Mouse (Mus musculus) c-Kit-positive CD71-positive TER-119-negative erythroid progenitor cells, embryonic 14.5 days (primary cell): ENCODE data around the gene Ckm.

Experiments
- DNase-seq: peaks from one replicate; pipeline ENCODE4 v3.0.0-alpha.2; 2013; ENCODE audit warnings: low read depth

Gene Ckm

DNA sequence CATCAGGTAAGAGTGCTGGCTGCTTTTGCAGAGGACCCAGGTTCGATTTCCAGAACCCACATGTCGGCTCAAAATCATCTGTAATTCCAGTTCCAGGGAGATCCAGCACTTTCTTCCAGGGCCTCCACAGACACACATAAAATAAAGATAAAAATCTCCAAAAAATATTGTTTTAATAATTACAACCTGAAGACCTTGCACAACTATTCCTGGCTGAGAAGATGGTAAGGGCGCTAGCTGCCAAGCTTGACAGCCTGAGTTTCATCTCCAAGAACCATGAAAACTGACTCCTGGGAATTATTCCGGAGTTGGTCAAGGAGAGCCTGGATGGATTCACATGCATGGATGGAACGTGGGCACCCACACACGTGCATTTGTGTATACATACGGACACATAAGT is at the start of gene Ckm:
Ckm (plus strand) TSS at position 301 of the 400 bp plus-strand sequence.
- no peak for DNase-seq

DNA sequence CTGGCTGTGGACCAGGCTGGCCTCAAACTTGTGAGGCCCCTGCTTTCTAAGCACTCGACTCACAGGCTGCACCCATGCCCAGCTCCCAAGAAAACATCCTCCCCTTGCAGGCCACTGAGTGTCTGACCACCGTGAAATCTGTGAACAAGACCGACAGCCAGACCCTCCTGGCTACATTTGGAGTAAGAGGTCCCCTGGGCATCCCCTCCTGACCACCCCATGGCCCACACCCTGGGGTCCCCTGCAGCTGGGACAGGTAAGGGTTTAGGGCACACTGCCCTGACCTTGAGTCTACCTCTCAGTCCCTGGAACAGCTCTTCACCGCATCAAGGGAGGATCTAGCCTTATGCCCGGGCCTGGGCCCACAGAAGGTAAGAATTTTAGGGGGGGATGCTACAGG is 49.6 kb upstream of the Ckm start:
- no peak for DNase-seq

DNA sequence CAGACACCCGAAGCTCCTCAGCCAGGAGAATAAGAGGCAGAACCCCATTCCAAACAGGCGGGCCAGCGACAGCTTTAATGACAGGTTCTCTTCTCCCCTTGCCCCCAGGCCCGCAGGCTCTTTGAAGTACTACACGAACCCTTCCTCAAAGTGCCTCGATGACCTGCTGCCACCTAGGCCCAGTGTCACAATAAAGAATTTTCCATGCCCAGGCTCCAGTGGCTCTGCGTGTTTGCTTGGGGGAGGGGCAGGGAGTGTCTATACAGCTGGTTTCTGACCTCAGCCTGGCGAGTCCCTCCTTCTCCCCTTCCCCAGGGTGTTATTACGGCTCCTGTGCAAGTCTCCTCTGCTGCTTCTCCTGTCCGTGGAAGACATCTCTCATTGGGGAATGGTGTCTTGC is 48.3 kb upstream of the Ckm start:
- DNase-seq, result no peak

DNA sequence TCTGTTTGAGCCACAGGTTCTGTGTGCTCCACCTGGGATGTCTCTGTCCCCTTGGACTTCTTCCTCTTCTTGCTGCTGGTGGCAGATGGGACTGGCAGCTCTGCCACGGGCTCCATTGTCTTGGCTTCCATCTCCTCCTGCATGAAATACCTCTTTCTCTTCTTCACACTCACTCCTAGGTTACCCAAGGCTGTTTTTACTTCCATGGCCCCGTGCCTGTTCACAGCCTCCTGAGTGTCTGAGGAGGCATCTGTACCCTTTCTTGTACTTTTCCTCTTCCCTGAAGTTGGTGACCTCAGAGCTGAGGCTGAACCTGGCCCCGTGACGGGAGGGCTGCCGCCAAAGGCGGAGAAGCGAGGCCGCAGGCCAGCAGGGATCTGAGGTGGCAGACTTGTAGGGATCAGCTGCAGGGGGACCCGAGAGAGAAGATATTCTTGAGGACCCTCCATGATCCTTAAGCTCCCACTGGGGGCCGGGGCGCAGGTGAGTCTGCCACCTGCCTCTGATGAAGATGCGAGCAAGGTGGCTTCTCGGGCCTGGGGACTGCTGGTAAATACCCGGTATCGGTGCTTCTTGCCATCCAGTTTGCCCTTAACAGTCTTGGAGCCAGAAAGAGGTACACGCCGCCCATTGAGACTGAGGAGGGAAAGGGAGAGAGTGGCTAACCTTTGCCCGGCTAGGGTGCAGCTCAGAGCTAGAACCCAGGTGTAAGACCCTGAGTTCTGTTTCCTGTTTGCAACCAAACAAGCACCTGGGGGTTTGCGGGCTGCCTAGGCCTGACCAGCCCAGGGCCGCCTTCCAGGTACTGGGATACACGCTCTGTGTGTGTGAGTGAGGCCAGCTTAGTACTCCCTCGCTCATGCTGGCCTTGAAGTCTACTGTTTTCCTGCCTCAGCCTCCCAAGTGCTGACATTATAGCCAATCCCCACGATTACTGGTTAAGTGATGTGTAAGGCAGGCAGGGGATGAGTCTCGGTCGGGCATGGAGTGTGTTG is 46.9 kb upstream of the Ckm start:
- no peak for DNase-seq

DNA sequence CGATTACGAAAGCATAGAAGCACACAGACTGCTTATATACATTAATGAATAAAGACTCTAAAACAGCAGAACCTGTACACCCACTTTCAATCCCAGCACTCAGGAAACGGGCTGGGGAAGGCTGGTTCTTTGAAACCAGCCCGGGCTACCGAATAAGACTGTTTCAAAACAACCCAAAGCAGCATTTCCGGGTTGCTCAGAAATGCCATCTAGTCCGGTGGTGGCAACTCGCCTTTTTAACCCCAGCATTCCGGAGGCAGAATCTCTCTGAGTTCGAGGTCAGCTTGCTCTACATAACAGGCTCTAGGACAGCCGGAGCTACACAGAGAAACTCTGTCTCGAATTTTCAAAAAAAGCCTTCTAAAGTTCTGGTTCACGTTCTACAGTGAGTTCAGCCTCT is 45.9 kb upstream of the Ckm start:
- DNase-seq, result no peak

DNA sequence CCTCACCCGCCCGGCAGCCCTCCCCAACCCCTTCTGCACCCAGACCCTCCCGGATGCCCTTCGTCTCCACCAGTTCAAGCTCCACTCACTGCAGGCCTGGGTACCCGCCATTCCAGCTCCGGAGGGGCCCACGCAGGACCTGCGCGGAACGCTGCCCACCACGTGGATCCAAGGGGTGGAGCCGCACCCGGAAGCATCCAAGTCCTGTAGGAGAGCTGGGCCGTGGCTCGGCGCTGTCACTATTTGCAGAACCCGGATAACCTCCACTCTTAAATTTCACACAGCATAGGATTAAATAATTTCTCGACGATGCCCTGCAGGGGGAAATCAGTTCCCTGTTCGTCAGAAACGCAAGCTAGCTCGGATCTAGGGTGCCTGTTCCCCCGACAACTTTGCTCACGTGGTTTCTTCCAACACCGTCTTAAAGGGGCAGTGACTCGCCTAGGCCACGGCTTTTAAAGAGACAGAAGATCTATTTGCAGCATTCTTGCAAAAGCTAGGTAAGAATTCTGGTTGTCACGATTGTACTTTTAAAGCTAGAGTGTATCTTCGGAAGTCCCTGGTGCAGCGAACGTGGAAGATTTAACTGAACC is 45.2 kb upstream of the Ckm start, which contains the start of the genes Cd3eap and Ppp1r13l:
Cd3eap (minus strand) TSS at position 185 of the 593 bp plus-strand sequence.
Ppp1r13l (plus strand) TSS at position 451 of the 593 bp plus-strand sequence.
- peak; percentile 84 for DNase-seq

DNA sequence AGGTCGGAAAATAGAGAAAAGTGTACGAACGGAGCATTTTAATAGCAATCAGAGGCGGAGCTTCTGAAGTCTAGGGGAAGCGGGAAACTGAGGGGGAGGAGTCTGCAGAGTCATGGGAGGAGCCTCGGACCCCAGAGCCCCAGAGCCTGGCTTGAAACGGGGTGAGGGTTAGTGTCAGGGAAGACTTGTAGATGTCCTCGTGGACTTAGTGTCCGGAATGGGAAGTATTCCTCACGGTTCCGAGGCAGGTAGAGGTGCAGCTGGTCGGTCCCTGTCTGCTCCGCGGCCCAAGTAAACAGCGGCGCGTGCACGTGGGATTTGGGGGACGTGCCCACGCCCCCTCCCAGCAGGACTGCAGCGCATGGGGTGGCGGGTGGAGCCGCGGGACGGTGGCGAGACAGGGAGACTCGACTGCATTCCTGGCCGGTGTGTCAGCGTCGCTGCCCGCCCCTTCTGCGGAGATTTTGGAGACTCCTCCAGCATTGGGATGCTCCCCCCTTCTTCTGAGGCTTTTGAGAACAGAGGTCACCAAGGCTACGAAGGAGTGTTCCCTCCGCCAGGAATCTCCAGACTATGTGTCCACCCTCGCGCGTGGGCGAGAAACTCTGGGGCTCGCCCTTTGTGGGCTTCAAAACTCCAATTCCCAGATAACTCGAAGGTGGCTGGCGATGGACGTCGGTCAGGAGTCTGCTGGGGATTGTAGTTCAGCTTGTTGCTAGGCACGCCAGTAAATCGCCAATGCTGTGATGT is 44.5 kb upstream of the Ckm start:
- no peak for DNase-seq

DNA sequence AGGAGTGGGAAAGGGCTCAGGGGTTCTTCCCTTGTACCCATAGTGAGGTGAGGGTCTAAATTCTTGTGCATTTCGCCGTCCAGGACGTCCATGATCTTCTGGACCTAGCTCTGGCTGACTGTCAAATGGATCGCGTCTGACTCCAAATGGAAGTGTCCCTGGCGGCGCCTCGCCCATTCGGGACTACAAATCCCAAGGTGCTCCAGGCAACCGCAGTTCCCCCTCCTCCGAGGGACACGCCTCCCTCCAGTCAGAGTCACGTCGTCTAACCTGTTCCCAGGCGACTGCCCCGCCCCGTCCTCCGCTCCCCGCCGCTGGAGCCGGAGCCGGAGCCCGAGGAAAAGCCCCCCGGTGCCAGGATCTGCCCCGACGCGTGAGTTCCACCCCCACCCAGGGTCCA is 43.6 kb upstream of the Ckm start:
- DNase-seq, result peak; percentile 85

DNA sequence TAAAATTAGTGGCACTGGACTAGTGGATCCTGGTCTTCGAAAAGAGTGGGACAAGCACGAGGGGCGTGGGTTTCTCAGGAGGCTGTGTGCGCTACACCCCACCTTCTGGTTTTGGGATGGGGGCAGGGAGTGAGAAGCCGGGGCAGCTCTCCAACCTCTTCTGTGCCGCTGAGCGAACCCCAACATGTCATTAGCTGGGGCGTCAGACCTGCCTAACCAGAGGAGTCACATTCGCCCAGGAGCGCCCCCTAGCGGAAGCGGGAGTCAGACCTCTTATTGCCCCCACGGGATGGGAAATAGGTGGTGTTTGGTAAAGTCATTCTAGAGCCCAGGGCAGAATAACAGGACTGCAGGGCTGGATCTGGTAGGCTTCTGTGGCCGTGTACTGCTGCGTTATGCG is 42.9 kb upstream of the Ckm start:
- peak; percentile 91 for DNase-seq

DNA sequence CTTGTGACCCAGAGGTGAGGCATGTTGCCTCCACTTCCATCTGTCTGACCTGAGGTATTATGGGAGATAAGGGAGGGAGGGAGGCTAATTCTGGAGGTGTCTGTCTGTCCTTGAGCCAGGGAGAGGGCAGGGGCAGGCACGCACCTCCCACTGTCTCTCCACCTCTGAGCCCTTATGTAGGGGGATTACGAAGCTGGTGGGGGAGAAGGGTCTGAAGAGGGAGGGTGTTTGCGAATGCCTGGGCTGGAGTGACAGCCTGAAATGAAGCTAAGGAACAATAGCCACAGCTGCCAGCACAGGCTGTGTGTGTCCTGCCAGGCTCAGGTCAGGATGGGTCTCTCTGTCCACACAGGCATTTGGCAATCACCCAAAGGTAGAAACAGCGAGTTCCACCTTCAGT is 42.3 kb upstream of the Ckm start:
- DNase-seq, result no peak

DNA sequence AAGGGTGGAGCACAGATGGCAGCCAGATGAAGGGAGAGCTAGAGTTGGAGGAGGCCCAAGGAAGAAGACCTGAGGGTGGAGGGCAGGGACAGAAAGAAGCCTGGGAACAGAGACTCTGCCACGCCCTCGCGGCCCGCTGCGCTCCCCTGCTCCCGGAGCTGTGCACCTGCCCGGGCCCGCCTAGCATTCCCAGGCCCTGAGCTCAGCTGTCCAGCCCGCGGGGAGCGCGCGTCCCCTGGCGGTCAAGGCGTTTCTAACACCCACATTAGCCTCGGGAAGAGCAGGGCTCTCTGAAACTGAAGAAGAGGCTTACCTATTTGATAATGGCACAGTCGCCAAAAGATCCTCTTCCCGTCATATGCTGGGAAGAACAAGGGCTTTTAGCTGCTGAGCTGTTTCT is 40.7 kb upstream of the Ckm start:
- peak; percentile 53 for DNase-seq

DNA sequence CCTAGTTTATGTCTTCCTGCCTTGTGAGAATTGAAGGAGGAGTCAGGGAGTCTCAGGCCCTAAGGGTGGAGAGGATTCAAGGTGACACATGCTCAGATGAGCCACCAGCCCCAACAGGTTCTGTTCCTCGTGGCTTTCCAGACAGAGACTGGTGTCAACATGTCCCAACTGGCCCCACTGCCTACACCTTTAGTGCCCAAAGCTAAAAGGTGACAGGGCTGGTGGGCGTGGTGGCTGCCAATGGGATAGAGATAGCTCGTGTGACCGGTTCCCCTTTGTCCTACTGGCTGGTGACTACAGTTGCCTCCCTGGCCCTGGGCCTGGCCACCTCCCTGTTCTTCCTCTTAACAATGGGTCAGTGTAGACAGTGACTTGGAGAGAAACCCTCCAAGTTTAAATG is 39.2 kb upstream of the Ckm start:
- no peak for DNase-seq

DNA sequence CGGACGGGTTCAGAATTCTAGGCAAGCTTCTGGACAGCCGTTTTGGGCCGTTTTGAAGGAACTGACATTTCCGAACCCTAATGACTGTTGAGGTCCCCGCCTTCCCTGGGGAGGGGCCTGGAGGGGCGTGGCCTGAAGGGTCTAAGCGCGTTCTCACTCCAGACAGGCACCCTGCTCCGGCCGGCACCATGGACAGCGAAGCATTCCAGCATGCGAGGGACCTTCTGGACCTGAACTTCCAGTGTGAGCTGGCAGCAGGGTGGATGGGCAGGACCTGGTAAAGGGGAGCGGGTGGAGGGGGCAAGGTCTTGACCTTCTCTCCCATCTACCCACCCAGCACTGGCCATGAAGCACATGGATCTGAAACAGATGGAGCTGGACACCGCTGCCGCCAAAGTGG is 36.2 kb upstream of the Ckm start:
- no peak for DNase-seq

DNA sequence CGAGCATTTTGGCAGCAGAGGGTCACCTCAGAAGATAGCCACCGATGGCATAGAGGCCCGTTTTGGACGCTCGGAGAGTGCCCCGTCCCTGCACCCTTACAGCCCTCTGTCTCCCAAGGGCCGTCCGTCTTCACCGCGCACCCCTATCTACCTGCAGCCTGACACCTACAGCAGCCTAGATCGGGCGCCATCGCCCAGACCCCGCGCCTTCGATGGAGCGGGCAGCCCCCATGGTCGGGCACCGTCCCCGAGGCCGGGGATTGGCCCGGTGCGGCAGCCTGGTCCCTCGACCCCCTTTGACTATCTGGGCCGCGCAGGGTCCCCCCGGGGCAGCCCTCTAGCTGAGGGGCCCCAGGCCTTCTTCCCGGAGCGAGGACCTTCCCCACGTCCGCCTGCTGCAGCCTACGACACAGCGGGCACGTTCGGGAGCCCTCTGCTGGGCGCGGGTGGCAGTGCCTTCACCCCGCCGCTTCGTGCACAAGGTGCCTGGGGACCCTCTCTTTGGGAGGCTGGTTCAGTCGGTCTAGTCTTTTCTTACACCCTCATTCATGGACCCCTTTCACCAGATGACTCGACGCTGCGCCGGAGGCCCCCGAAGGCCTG is 34.7 kb upstream of the Ckm start:
- DNase-seq, result no peak

DNA sequence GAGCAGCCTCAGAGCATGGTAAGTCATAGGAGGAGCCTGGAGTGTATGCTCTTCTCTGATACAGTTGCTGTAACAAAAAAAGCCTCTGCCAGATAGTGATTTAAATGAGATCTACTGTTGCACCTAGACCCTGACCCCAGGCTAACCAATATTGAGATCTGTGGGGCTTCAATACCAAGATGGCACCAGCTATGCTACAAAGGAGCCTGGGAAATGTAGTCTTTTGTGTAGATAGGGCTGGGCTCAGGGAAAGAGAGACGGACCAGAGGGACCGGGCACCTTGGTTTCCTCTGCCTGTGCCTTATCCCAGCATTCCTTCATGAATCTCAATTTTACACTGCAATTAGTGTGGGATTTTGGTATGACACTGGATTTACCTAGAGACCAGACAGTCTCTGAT is 31.2 kb upstream of the Ckm start:
- no peak for DNase-seq

DNA sequence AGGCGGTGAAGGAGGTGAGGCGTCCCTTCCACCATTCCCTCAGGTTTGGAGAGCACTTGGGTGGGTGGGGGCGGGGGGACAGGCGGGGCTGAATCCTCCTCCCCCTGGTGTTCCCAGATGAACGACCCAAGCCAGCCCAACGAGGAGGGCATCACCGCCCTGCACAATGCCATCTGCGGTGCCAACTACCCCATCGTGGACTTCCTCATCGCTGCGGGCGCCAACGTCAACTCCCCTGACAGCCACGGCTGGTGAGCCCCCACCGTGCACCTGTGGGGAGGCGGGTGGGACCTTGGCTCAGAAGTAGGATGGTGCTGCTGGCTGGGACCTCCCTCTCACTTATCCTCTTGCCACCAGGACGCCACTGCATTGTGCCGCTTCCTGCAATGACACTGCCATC is 29.2 kb upstream of the Ckm start:
- DNase-seq, result no peak

DNA sequence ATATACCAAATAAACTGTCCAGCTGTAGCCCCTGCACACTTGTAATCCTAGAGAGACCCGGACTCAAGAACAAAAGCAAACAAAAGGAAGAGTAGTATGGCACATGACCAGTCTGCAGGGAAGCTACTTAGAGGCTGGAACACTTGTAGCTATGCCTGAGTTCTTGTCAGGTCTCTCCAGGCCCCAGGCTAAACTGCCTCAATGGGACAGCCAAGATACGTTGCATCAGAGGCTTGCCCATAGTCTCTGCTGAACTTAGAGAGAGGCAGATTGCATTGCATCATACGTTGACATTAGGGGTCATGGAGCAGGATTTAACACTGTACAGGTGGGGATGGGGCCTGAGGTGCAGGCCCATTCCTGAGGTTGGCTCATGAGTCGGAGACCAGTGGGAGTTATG is 28.6 kb upstream of the Ckm start:
- no peak for DNase-seq

DNA sequence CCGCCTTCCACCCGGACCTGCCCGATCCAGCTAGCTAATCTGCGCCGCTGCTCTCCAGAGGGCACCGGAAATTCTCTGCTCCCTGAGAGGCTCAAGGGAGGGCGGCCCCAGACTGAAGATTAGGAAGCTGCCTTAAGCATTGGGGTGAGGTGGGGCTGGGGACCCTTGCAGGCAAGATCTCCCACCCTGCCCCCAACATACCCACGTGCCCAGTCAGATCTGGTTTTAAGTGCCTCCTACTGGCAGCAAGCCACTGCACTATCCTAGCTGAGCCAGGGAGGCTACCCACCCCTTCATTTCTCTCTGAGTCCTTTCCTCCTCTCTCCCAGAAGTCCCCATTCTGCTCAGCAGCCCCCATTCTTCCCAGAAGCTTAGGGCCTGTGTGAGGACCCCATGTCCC is 26.5 kb upstream of the Ckm start:
- no peak for DNase-seq

DNA sequence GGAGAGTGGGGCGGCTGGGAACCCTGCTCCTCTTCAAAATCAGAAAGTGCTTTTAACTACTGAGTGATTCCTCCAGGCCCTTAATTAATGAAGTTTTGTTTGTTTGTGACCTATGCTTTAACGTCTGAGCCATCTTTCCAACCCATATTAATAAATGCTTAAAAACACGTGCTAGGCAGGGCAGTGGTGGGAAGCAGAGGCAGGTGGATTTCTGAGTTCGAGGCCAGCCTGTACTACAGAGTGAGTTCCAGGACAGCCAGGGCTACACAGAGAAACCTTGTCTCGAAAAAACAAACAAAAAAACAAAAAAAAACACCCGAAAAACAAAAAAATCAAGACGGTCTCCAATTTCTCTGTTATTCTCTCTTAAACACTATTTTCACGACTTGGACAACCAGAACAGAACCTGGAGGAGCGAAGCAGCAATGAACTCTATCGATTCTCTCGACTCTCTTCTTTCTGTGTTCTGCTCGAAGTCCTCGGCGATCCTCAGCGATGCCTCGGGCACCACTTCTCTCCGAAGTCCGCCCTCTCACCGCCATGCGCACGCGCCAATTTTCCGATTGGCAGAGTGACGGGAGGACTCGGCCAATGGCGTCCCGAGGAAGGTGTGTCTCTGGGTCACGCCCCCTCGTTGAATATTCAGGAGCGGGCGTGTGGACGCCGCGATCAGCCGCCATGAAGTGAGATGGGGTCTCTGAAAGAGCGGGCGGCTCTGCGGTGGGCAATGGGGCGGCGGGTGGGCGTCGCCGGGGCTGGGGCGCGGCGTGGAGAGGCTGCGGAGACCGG is 23.0 kb upstream of the Ckm start, which contains the start of gene Ercc2:
Ercc2 (plus strand) TSS at position 634 of the 789 bp plus-strand sequence.
- peak; percentile 100 for DNase-seq

DNA sequence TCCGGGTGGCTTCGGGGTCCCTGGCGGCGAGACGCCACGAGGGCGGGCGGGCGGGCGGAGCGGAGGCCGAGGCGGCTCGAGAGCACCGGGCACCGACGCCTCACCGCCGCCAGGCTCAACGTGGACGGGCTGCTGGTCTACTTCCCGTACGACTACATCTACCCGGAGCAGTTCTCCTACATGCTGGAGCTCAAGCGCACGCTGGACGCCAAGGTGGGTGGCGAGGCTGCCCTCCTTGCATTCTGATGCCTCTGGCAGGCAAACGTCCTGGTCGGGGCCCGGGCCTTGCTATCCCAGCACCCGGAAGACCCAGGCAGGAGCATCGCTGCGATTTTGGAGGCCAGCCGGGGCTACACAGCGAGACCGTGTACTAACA is 22.4 kb upstream of the Ckm start:
- no peak for DNase-seq

DNA sequence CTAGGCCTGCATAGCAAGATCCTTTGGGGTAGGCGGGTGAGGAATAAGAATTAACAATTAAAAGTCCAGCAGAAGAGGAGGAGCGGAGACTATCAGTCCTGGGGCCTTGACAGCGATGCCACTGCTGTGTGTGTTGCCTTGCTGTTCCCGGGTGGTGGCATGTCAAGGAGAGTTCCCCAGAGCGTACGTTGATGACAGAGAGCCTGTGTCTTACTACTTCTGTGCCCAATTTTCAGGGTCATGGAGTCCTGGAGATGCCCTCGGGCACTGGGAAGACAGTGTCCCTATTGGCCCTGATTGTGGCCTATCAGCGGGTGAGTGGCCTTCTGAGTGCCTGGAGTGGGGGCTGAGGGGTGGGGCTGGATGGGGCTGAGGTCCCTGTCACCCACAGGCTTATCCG is 20.9 kb upstream of the Ckm start:
- no peak for DNase-seq
